Mouse (Mus musculus): ENCODE results near the gene Olfr1301. TPM values are rescaled to one million over a fixed set of nuclear protein-coding genes. Genes with fewer than 3 reads are reported as not detected.

Gene Olfr1301
- not detected for polyA plus RNA-seq (2014; fragmentation: Illumina TruSeq; extraction: RNeasy Lipid Tissue Mini Kit (QIAGEN cat#74804); ENCODE audit: low replicate concordance)

DNA sequence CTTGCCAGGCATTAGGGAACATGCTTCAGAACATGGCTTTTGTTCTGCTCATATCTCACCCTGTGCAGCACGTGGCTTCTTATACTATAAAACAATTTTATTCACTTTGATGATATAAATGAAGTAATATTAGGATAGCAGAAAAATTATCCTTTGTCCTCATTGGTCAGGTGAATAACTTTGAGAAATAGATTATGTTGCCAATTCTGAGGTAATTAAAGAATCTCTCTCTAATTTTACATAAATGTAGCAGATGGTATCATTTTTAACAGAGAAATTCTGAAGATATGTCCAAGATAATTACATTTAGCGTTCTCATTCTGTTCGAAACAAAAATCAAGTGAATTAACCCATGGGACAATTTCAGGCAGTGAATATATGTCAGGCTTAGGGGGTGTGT, at the start of gene Olfr1301:
Olfr1301 (plus strand) TSS at position 301 of the 400 bp plus-strand sequence.

DNA sequence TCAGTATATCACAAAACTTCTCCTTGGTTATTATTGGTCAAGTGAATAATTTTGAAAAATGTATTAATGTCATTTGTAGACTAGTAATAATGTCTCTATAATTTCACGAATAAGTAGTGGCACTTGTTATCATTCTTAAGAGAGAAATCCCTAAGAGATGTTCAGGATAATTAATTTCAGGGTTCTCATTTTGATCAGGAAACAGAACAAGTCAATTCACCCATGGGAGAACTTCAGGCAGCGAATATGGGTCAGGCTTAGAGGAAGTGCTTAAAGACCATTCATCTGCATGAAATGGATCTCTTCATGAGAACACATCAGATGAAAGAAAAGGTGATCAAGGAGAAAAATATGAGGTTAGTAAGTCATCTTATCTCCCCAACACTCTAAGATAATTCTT, 26.3 kb downstream of the Olfr1301 start, which contains the start of gene Olfr1302:
Olfr1302 (plus strand) TSS at position 301 of the 400 bp plus-strand sequence.

Other genes starting within 250 kb of the Olfr1301 start
- not detected for gene Olfr1293-ps, start 225.8 kb upstream of the Olfr1301 start, polyA plus RNA-seq (2014; fragmentation: Illumina TruSeq; extraction: RNeasy Lipid Tissue Mini Kit (QIAGEN cat#74804); ENCODE audit: low replicate concordance)
- not detected for gene Olfr1294, start 210.7 kb upstream of the Olfr1301 start, polyA plus RNA-seq (2014; fragmentation: Illumina TruSeq; extraction: RNeasy Lipid Tissue Mini Kit (QIAGEN cat#74804); ENCODE audit: low replicate concordance)
- gene Olfr1295, start 181.3 kb upstream of the Olfr1301 start, polyA plus RNA-seq (2014; fragmentation: Illumina TruSeq; extraction: RNeasy Lipid Tissue Mini Kit (QIAGEN cat#74804); ENCODE audit: low replicate concordance), result not detected
- not detected for gene Olfr1297, start 124.5 kb upstream of the Olfr1301 start, polyA plus RNA-seq (2014; fragmentation: Illumina TruSeq; extraction: RNeasy Lipid Tissue Mini Kit (QIAGEN cat#74804); ENCODE audit: low replicate concordance)
- gene Olfr1298, start 101.8 kb upstream of the Olfr1301 start, polyA plus RNA-seq (2014; fragmentation: Illumina TruSeq; extraction: RNeasy Lipid Tissue Mini Kit (QIAGEN cat#74804); ENCODE audit: low replicate concordance), result not detected
- not detected for gene Olfr1299, start 89.6 kb upstream of the Olfr1301 start, polyA plus RNA-seq (2014; fragmentation: Illumina TruSeq; extraction: RNeasy Lipid Tissue Mini Kit (QIAGEN cat#74804); ENCODE audit: low replicate concordance)
- not detected for gene Olfr1302, start 26.4 kb downstream of the Olfr1301 start, polyA plus RNA-seq (2014; fragmentation: Illumina TruSeq; extraction: RNeasy Lipid Tissue Mini Kit (QIAGEN cat#74804); ENCODE audit: low replicate concordance)
- not detected for gene Olfr1303, start 69.3 kb downstream of the Olfr1301 start, polyA plus RNA-seq (2014; fragmentation: Illumina TruSeq; extraction: RNeasy Lipid Tissue Mini Kit (QIAGEN cat#74804); ENCODE audit: low replicate concordance)
- gene Olfr1305, start 126.1 kb downstream of the Olfr1301 start, polyA plus RNA-seq (2014; fragmentation: Illumina TruSeq; extraction: RNeasy Lipid Tissue Mini Kit (QIAGEN cat#74804); ENCODE audit: low replicate concordance), result not detected
- gene Olfr1306, start 165.3 kb downstream of the Olfr1301 start, polyA plus RNA-seq (2014; fragmentation: Illumina TruSeq; extraction: RNeasy Lipid Tissue Mini Kit (QIAGEN cat#74804); ENCODE audit: low replicate concordance), result not detected
- not detected for gene Olfr1307, start 198.4 kb downstream of the Olfr1301 start, polyA plus RNA-seq (2014; fragmentation: Illumina TruSeq; extraction: RNeasy Lipid Tissue Mini Kit (QIAGEN cat#74804); ENCODE audit: low replicate concordance)
- not detected for gene Olfr1308, start 213.9 kb downstream of the Olfr1301 start, polyA plus RNA-seq (2014; fragmentation: Illumina TruSeq; extraction: RNeasy Lipid Tissue Mini Kit (QIAGEN cat#74804); ENCODE audit: low replicate concordance)
- gene Olfr1309, start 239.3 kb downstream of the Olfr1301 start, polyA plus RNA-seq (2014; fragmentation: Illumina TruSeq; extraction: RNeasy Lipid Tissue Mini Kit (QIAGEN cat#74804); ENCODE audit: low replicate concordance), result not detected